Mouse (Mus musculus): ENCODE data around the gene Ripply3. TPM values are rescaled to one million over a fixed set of nuclear protein-coding genes. Genes with fewer than 3 reads are reported as not detected.

Ripply3 gene
- total and polyA plus RNA-seq, 2 experiments from 2014 or later, result 0.14 to 0.54 TPM

- ATAC-seq, result peak; percentile 74
- H3K4me3 ChIP-seq (ENCODE audit: low read depth, low read length), result peak within 1 kb of the TSS; percentile 99
- H3K9me3 ChIP-seq (ENCODE audit: low read length), result no peaks in the 10 kb centered on the region
- H3K4me2 ChIP-seq (ENCODE audit: low read depth), result peak within 1 kb of the TSS; percentile 72
- peak; percentile 99 for DNase-seq
- peak within 1 kb of the TSS; percentile 100 for H3K27ac ChIP-seq (ENCODE audit: low read depth, low read length)
- no peaks in the 10 kb centered on the region for H3K36me3 ChIP-seq (ENCODE audit: insufficient read depth)
- WGBS, result under 1% methylated on average over 79 of the region's 79 CpGs
- H3K9ac ChIP-seq, result peak within 1 kb of the TSS; percentile 100
- TF ChIP-seq CTCF (IDR thresholded peaks at IDR 0.05; ENCODE audit: low read depth), result no peak
- H3K4me1 ChIP-seq (ENCODE audit: insufficient read depth), result peaks cover 20% of the 10 kb centered on the region; the same call in 1 of the 2 replicates
- no peaks in the 10 kb centered on the region for H3K27me3 ChIP-seq (ENCODE audit: insufficient read depth, low read length)
These were observed 42.1 kb downstream of the Ripply3 start, which contains the start of gene Ttc3 for GRCm38 (mm10) chr16:94370173-94370914. TSS of gene Ttc3 (plus strand) at chr16:94370618.

- Histone ChIP-seq H3K9ac (peak overlapping the region; percentile 100), H3K4me3 (ENCODE audit: low read depth, low read length) (peak overlapping the region; percentile 99), H3K27ac (ENCODE audit: low read depth, low read length) (peak overlapping the region; percentile 100), H3K27me3 (ENCODE audit: insufficient read depth, low read length) (no peaks in the 10 kb centered on the region), H3K4me1 (ENCODE audit: insufficient read depth) (peaks cover 20% of the 10 kb centered on the region; the same call in 1 of the 2 replicates), H3K4me2 (ENCODE audit: low read depth) (peak overlapping the region; percentile 72), H3K9me3 (ENCODE audit: low read length) (no peaks in the 10 kb centered on the region), H3K36me3 (ENCODE audit: insufficient read depth) (no peaks in the 10 kb centered on the region)
- ATAC-seq, result peak; percentile 62
- 0% methylated on average over 38 of the region's 43 CpGs for WGBS
- no peak for TF ChIP-seq CTCF (IDR thresholded peaks at IDR 0.05; ENCODE audit: low read depth)
- no peak for DNase-seq
These were observed 42.7 kb downstream of the Ripply3 start for GRCm38 (mm10) chr16:94370915-94371300.

- peaks cover 20% of the 10 kb centered on the region; the same call in 1 of the 2 replicates for H3K4me1 ChIP-seq (ENCODE audit: insufficient read depth)
- TF ChIP-seq CTCF (IDR thresholded peaks at IDR 0.05; ENCODE audit: low read depth), result peak; percentile 44
- ATAC-seq, result peak; percentile 87
- H3K9me3 ChIP-seq (ENCODE audit: low read length), result no peaks in the 10 kb centered on the region
- H3K36me3 ChIP-seq (ENCODE audit: insufficient read depth), result no peaks in the 10 kb centered on the region
- peak within 1 kb of the TSS; percentile 100 for H3K27ac ChIP-seq (ENCODE audit: low read depth, low read length)
- peak within 1 kb of the TSS; percentile 100 for H3K9ac ChIP-seq
- H3K4me2 ChIP-seq (ENCODE audit: low read depth), result peak within 1 kb of the TSS; percentile 72
- H3K4me3 ChIP-seq (ENCODE audit: low read depth, low read length), result peak within 1 kb of the TSS; percentile 99
- under 1% methylated on average over 30 of the region's 43 CpGs for WGBS
- peak; percentile 92 for DNase-seq
- H3K27me3 ChIP-seq (ENCODE audit: insufficient read depth, low read length), result no peaks in the 10 kb centered on the region
These were observed 43.2 kb downstream of the Ripply3 start, which contains the start of gene Pigp for GRCm38 (mm10) chr16:94371301-94371931. TSS of gene Pigp (minus strand) at chr16:94371842.

GRCm38 (mm10) chr16:94379386-94379785, 51.2 kb downstream of the Ripply3 start:
- TF ChIP-seq CTCF (IDR thresholded peaks at IDR 0.05; ENCODE audit: low read depth), result no peak
- Histone ChIP-seq H3K4me2 (ENCODE audit: low read depth) (no peak overlapping the region), H3K27me3 (ENCODE audit: insufficient read depth, low read length) (no peaks in the 10 kb centered on the region), H3K9ac (no peak overlapping the region), H3K36me3 (ENCODE audit: insufficient read depth) (no peaks in the 10 kb centered on the region), H3K9me3 (ENCODE audit: low read length) (no peaks in the 10 kb centered on the region), H3K27ac (ENCODE audit: low read depth, low read length) (no peak overlapping the region), H3K4me1 (ENCODE audit: insufficient read depth) (peaks cover 7% of the 10 kb centered on the region; the same call in 1 of the 2 replicates), H3K4me3 (ENCODE audit: low read depth, low read length) (no peak overlapping the region)
- WGBS, result 83% methylated on average over 1 of the region's 1 CpGs
- ATAC-seq (no peak), DNase-seq (no peak)

GRCm38 (mm10) chr16:94383277-94383676, 55.1 kb downstream of the Ripply3 start:
- ATAC-seq (no peak), DNase-seq (no peak)
- no peak overlapping the region for H3K9ac ChIP-seq
- no peaks in the 10 kb centered on the region for H3K27me3 ChIP-seq (ENCODE audit: insufficient read depth, low read length)
- no peak overlapping the region for H3K27ac ChIP-seq (ENCODE audit: low read depth, low read length)
- H3K4me3 ChIP-seq (ENCODE audit: low read depth, low read length), result no peak overlapping the region
- H3K4me1 ChIP-seq (ENCODE audit: insufficient read depth), result peaks cover 4% of the 10 kb centered on the region; the same call in 1 of the 2 replicates
- 94% methylated on average over 3 of the region's 3 CpGs for WGBS
- no peaks in the 10 kb centered on the region for H3K9me3 ChIP-seq (ENCODE audit: low read length)
- H3K36me3 ChIP-seq (ENCODE audit: insufficient read depth), result peaks cover 11% of the 10 kb centered on the region
- TF ChIP-seq CTCF (IDR thresholded peaks at IDR 0.05; ENCODE audit: low read depth), result no peak
- H3K4me2 ChIP-seq (ENCODE audit: low read depth), result no peak overlapping the region

Other genes with a start within 250 kb of the Ripply3 start
- 0.08 and 0.29 TPM in 2 replicates for gene Sim2, start 243.5 kb upstream of the Ripply3 start, total RNA-seq (2014; rRNA removed)
- gene Sim2, start 243.5 kb upstream of the Ripply3 start, polyA plus RNA-seq (2015; fragmentation: Nextera tagmentation; extraction: Ambion mirVana), result 0.04 and 0.27 TPM in 2 replicates
- gene Hlcs, start 14.8 kb upstream of the Ripply3 start, total RNA-seq (2014; rRNA removed), result 5.5 and 6.8 TPM in 2 replicates
- gene Hlcs, start 14.8 kb upstream of the Ripply3 start, polyA plus RNA-seq (2015; fragmentation: Nextera tagmentation; extraction: Ambion mirVana), result 2.7 and 5.8 TPM in 2 replicates
- gene Ttc3, start 42.2 kb downstream of the Ripply3 start, total RNA-seq (2014; rRNA removed), result 1,061 and 1,263 TPM in 2 replicates
- gene Ttc3, start 42.2 kb downstream of the Ripply3 start, polyA plus RNA-seq (2015; fragmentation: Nextera tagmentation; extraction: Ambion mirVana), result 799 and 1,014 TPM in 2 replicates
- 87.1 and 88.3 TPM in 2 replicates for gene Pigp, start 43.4 kb downstream of the Ripply3 start, total RNA-seq (2014; rRNA removed)
- 133 and 151 TPM in 2 replicates for gene Pigp, start 43.4 kb downstream of the Ripply3 start, polyA plus RNA-seq (2015; fragmentation: Nextera tagmentation; extraction: Ambion mirVana)
- 72.2 and 82.0 TPM in 2 replicates for gene Vps26c, start 198.4 kb downstream of the Ripply3 start, total RNA-seq (2014; rRNA removed)
- gene Vps26c, start 198.4 kb downstream of the Ripply3 start, polyA plus RNA-seq (2015; fragmentation: Nextera tagmentation; extraction: Ambion mirVana), result 48.2 and 55.0 TPM in 2 replicates
- gene Dyrk1a, start 241.6 kb downstream of the Ripply3 start, total RNA-seq (2014; rRNA removed), result 68.8 and 101 TPM in 2 replicates
- 10.5 and 13.5 TPM in 2 replicates for gene Dyrk1a, start 241.6 kb downstream of the Ripply3 start, polyA plus RNA-seq (2015; fragmentation: Nextera tagmentation; extraction: Ambion mirVana)